10 mouse cellular contexts compared by ENCODE assay signal in genomic region chr12:29136850-29137268, GRCm38 (mm10).
DNase-seq lines count a peak whose midpoint lies in the region; ATAC-seq and TF ChIP-seq lines count a peak whose summit lies in the region.
"Had no signal": no experiment of that assay in that cellular context is flagged by ENCODE, and none has a peak within 500 bp of the region (broad histone marks: within the 10 kb centered on the region; RNA-seq: fewer than 3 reads in every experiment).

No protein-coding gene starts in this region.

- TF ChIP-seq POLR2A in cerebellum, adult 2 months (IDR thresholded peaks at IDR 0.05; ENCODE audit: borderline replicate concordance, insufficient read depth, low read length) = no peak

- no peak overlapping the region for H3K9ac ChIP-seq in neural tube, embryonic 12.5 days
- H3K9ac ChIP-seq: liver, embryonic 15.5 days had no signal

- WGBS in cerebellum, adult 2 months = 3% methylated on average over 5 of the region's 5 CpGs
- WGBS in neural tube, embryonic 12.5 days = 62% methylated on average over 5 of the region's 5 CpGs

- peak; percentile 63 for ATAC-seq in neural tube, embryonic 12.5 days (ENCODE audit: low FRiP score, low read depth)
- no peak for ATAC-seq in CD4-positive, CD25-positive, alpha-beta regulatory T cell, adult 4 months

- H3K27ac ChIP-seq in cerebellum, adult 2 months (ENCODE audit: insufficient read depth, low read length) = peak overlapping the region; percentile 32; the same call in 1 of the 2 replicates
- no peak overlapping the region for H3K27ac ChIP-seq in neural tube, embryonic 12.5 days
- H3K27ac ChIP-seq: liver, embryonic 15.5 days had no signal

- no peaks in the 10 kb centered on the region for H3K9me3 ChIP-seq in neural tube, embryonic 12.5 days
- H3K9me3 ChIP-seq: liver, embryonic 15.5 days had no signal

- no peak for TF ChIP-seq CTCF in cerebellum, adult 2 months (IDR thresholded peaks at IDR 0.05; ENCODE audit: borderline replicate concordance, insufficient read depth, low read depth, low read length)

- H3K4me1 ChIP-seq in cerebellum, adult 2 months (ENCODE audit: control insufficient read depth, insufficient read depth, low read length) = peaks cover 38% of the 10 kb centered on the region
- H3K4me1 ChIP-seq in neural tube, embryonic 12.5 days = peaks cover 28% of the 10 kb centered on the region
- H3K4me1 ChIP-seq: liver, embryonic 15.5 days had no signal

- no peak overlapping the region for H3K4me2 ChIP-seq in neural tube, embryonic 12.5 days (replicated peaks)
- H3K4me2 ChIP-seq: liver, embryonic 15.5 days had no signal

- H3K36me3 ChIP-seq in neural tube, embryonic 12.5 days = no peaks in the 10 kb centered on the region
- H3K36me3 ChIP-seq: liver, embryonic 15.5 days had no signal

- H3K4me3 ChIP-seq in cerebellum, adult 2 months (replicated peaks; ENCODE audit: insufficient read depth, low read depth, low read length) = no peak overlapping the region
- H3K4me3 ChIP-seq in neural tube, embryonic 12.5 days = no peak overlapping the region
- H3K4me3 ChIP-seq: liver, embryonic 15.5 days had no signal

- DNase-seq in kidney, adult 9 months = peak; percentile 12
- DNase-seq in kidney, adult 11 months = no peak
- DNase-seq in cerebellum, adult 2 months = peak; percentile 91 to 92
- peak; percentile 40 to 52 for DNase-seq in heart, adult 9 months (ENCODE audit: low spot score in 2 of 2)
- peak; percentile 17 to 43 for DNase-seq in kidney, postnatal 36 days
- DNase-seq in spleen, postnatal 14 days (ENCODE audit: low spot score in 2 of 2) = no peak

- H3K27me3 ChIP-seq in cerebellum, adult 2 months (ENCODE audit: control insufficient read depth, insufficient read depth, low read length) = no peaks in the 10 kb centered on the region
- no peaks in the 10 kb centered on the region for H3K27me3 ChIP-seq in neural tube, embryonic 12.5 days (replicated peaks)
- H3K27me3 ChIP-seq: CH12.LX; liver, embryonic 15.5 days had no signal

Comparison
In these comparisons a context has a peak if more than half of its experiments do, and no peak if none do; other contexts are left out.
1. DNase-seq: peak in kidney, adult 9 months (single experiment), cerebellum, adult 2 months (2 of 2), heart, adult 9 months (2 of 2) and kidney, postnatal 36 days (2 of 2); none in kidney, adult 11 months (single experiment) and spleen, postnatal 14 days (0 of 2).